Mouse (Mus musculus): ENCODE measurements at regions not wholly inside any gene's neighbourhood (a gene's known extent, or its start where the extent isn't known, plus 50 kb on each side); places are given as distances from the start of the nearest gene placed in this dataset.
"Not testable (repeated sequence)": the region's sequence is repeated elsewhere in the genome, so short reads cannot be mapped to it uniquely, and the experiment has no call there.

- no peak for DNase-seq
These were observed 611.9 kb downstream of the A830018L16Rik start for GRCm38 (mm10) chr1:12025791-12026190.

GRCm38 (mm10) chr1:12027442-12027841 lies 613.5 kb downstream of the A830018L16Rik start:
- no peak for DNase-seq

- no peak for DNase-seq
These were observed 614.2 kb downstream of the A830018L16Rik start for GRCm38 (mm10) chr1:12028074-12028473.

GRCm38 (mm10) chr1:12051931-12052482 lies 638.1 kb downstream of the A830018L16Rik start:
- DNase-seq, result no peak

- DNase-seq, result no peak
These were observed 642.1 kb downstream of the A830018L16Rik start for GRCm38 (mm10) chr1:12055865-12056560.

- DNase-seq, result no peak
These were observed 651.2 kb downstream of the A830018L16Rik start for GRCm38 (mm10) chr1:12065016-12065513.

- DNase-seq, result no peak
These were observed 678.9 kb downstream of the A830018L16Rik start for GRCm38 (mm10) chr1:12092564-12093504.

- DNase-seq, result no peak
These were observed 701.3 kb downstream of the A830018L16Rik start for GRCm38 (mm10) chr1:12115041-12115828.

GRCm38 (mm10) chr1:12117083-12117482 lies 703.2 kb downstream of the A830018L16Rik start:
- no peak for DNase-seq

GRCm38 (mm10) chr1:12120926-12121325 lies 707.0 kb downstream of the A830018L16Rik start:
- no peak for DNase-seq

- DNase-seq, result not testable (repeated sequence)
These were observed 712.7 kb downstream of the A830018L16Rik start for GRCm38 (mm10) chr1:12126611-12127010.

GRCm38 (mm10) chr1:12170503-12170902 lies 756.6 kb downstream of the A830018L16Rik start:
- no peak for DNase-seq

GRCm38 (mm10) chr1:12189646-12190233 lies 775.8 kb downstream of the A830018L16Rik start:
- DNase-seq, result no peak

GRCm38 (mm10) chr1:12192588-12192987 lies 778.7 kb downstream of the A830018L16Rik start:
- DNase-seq, result no peak

- DNase-seq, result no peak
These were observed 817.2 kb downstream of the A830018L16Rik start for GRCm38 (mm10) chr1:12231089-12231488.

GRCm38 (mm10) chr1:12242090-12242489 lies 828.2 kb downstream of the A830018L16Rik start:
- no peak for DNase-seq

GRCm38 (mm10) chr1:12282493-12282892 lies 868.6 kb downstream of the A830018L16Rik start:
- DNase-seq, result no peak

- DNase-seq, result no peak
These were observed 871.6 kb downstream of the A830018L16Rik start for GRCm38 (mm10) chr1:12285551-12285950.

GRCm38 (mm10) chr1:12286026-12286425 lies 872.1 kb downstream of the A830018L16Rik start:
- no peak for DNase-seq

- no peak for DNase-seq
These were observed 874.6 kb downstream of the A830018L16Rik start for GRCm38 (mm10) chr1:12288521-12288920.

GRCm38 (mm10) chr1:12291787-12292186 lies 877.9 kb downstream of the A830018L16Rik start:
- no peak for DNase-seq

- DNase-seq, result no peak
These were observed 904.1 kb downstream of the A830018L16Rik start for GRCm38 (mm10) chr1:12318029-12318428.
